Comparison of ENCODE assay signal across 19 mouse cellular contexts in the genomic region with DNA sequence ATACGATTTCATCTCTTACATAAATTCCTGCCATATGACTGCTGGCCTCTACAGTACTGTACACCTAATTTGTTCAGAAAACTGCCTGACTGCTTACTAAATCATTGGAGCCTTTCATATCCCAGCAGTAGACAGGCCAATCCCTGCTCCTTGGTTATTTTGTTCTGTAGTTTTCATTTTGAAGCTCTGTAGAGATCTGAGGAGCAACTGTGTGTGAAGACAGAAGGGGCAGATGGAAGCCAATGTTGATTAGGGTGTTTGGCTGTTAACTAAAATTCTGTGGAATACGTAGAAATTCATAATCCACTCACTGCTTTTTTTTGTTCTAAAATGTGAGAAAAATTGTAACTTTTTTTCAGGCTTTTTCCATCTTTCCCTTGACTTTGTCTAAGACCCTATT.
"Had no signal": no experiment of that assay in that cellular context is flagged by ENCODE, and none has a peak within 500 bp of the region (broad histone marks: within the 10 kb centered on the region; RNA-seq: fewer than 3 reads in every experiment).

No protein-coding gene starts in this region.

- ATAC-seq: lung, postnatal 0 days; midbrain, embryonic 16.5 days had no signal

- H3K36me3 ChIP-seq: lung, embryonic 15.5 days; midbrain, embryonic 10.5 days; midbrain, embryonic 12.5 days; neural tube, embryonic 13.5 days; neural tube, embryonic 15.5 days had no signal

- DNase-seq: lung, adult 2 months; lung, postnatal 4 days; midbrain, embryonic 14.5 days; retina, postnatal 1 day; right cerebral cortex, adult 18-20 months; right cerebral cortex, postnatal 25 days; right cerebral cortex, postnatal 4 days; spleen, adult 18-20 months; thymus, adult 18-20 months; thymus, postnatal 14 days; thymus, postnatal 36 days had no signal

- H3K9me3 ChIP-seq: lung, embryonic 15.5 days; midbrain, embryonic 10.5 days; midbrain, embryonic 12.5 days; neural tube, embryonic 13.5 days; neural tube, embryonic 15.5 days had no signal

- H3K4me2 ChIP-seq: lung, embryonic 15.5 days; midbrain, embryonic 12.5 days; neural tube, embryonic 13.5 days; neural tube, embryonic 15.5 days had no signal

- H3K4me1 ChIP-seq: lung, embryonic 15.5 days; midbrain, embryonic 10.5 days; midbrain, embryonic 12.5 days; neural tube, embryonic 13.5 days; neural tube, embryonic 15.5 days had no signal

- H3K27me3 ChIP-seq: lung, embryonic 15.5 days; midbrain, embryonic 12.5 days; neural tube, embryonic 13.5 days; neural tube, embryonic 15.5 days had no signal

- H3K9ac ChIP-seq: lung, embryonic 15.5 days; midbrain, embryonic 12.5 days; neural tube, embryonic 13.5 days; neural tube, embryonic 15.5 days had no signal

- H3K27ac ChIP-seq: lung, embryonic 15.5 days; midbrain, embryonic 10.5 days; midbrain, embryonic 12.5 days; neural tube, embryonic 13.5 days; neural tube, embryonic 15.5 days had no signal

- H3K4me3 ChIP-seq: lung, embryonic 15.5 days; midbrain, embryonic 10.5 days; midbrain, embryonic 12.5 days; myocyte; neural tube, embryonic 13.5 days; neural tube, embryonic 15.5 days had no signal
